Mouse (Mus musculus): Measurements from ENCODE around the gene Asic2. TPM values are rescaled to one million over a fixed set of nuclear protein-coding genes. Genes with fewer than 3 reads are reported as not detected.

The Asic2 gene
- polyA plus RNA-seq, 1 experiment: not detected

- no peak overlapping the region for H3K27ac ChIP-seq (replicated peaks; ENCODE audit: low read depth, low read length)
- no peaks in the 10 kb centered on the region for H3K4me1 ChIP-seq (ENCODE audit: control insufficient read depth, insufficient read depth, insufficient read length, low read length)
- H3K4me3 ChIP-seq (ENCODE audit: insufficient read depth, low read depth, low read length): no peak overlapping the region
These were observed 151.7 kb downstream of the Asic2 start for GRCm38 (mm10) chr11:81816531-81816930.

GRCm38 (mm10) chr11:81814816-81815215 is 153.4 kb downstream of the Asic2 start:
- H3K4me3 ChIP-seq (ENCODE audit: insufficient read depth, low read depth, low read length): no peak overlapping the region
- H3K4me1 ChIP-seq (ENCODE audit: control insufficient read depth, insufficient read depth, insufficient read length, low read length): no peaks in the 10 kb centered on the region

GRCm38 (mm10) chr11:81806905-81807659 is 161.2 kb downstream of the Asic2 start:
- H3K4me1 ChIP-seq (ENCODE audit: control insufficient read depth, insufficient read depth, insufficient read length, low read length): no peaks in the 10 kb centered on the region
- no peak overlapping the region for H3K4me3 ChIP-seq (ENCODE audit: insufficient read depth, low read depth, low read length)
- H3K27ac ChIP-seq (replicated peaks; ENCODE audit: low read depth, low read length): no peak overlapping the region

More at GRCm38 (mm10) chr11:81814816-81815215, 153.4 kb downstream of the Asic2 start:
- H3K27ac ChIP-seq (replicated peaks; ENCODE audit: low read depth, low read length): no peak overlapping the region

GRCm38 (mm10) chr11:81803544-81803943 is 164.7 kb downstream of the Asic2 start:
- no peak overlapping the region for H3K4me3 ChIP-seq (ENCODE audit: insufficient read depth, low read depth, low read length)
- H3K27ac ChIP-seq (replicated peaks; ENCODE audit: low read depth, low read length): no peak overlapping the region
- H3K4me1 ChIP-seq (ENCODE audit: control insufficient read depth, insufficient read depth, insufficient read length, low read length): no peaks in the 10 kb centered on the region

- Histone ChIP-seq H3K4me1 (ENCODE audit: control insufficient read depth, insufficient read depth, insufficient read length, low read length) (no peaks in the 10 kb centered on the region), H3K4me3 (ENCODE audit: insufficient read depth, low read depth, low read length) (no peak overlapping the region), H3K27ac (replicated peaks; ENCODE audit: low read depth, low read length) (no peak overlapping the region)
These were observed 165.6 kb downstream of the Asic2 start for GRCm38 (mm10) chr11:81802614-81803013.

GRCm38 (mm10) chr11:81800899-81801298 is 167.4 kb downstream of the Asic2 start:
- H3K27ac ChIP-seq (replicated peaks; ENCODE audit: low read depth, low read length): no peak overlapping the region
- no peak overlapping the region for H3K4me3 ChIP-seq (ENCODE audit: insufficient read depth, low read depth, low read length)
- no peaks in the 10 kb centered on the region for H3K4me1 ChIP-seq (ENCODE audit: control insufficient read depth, insufficient read depth, insufficient read length, low read length)

GRCm38 (mm10) chr11:81793588-81793987 is 174.7 kb downstream of the Asic2 start:
- Histone ChIP-seq H3K4me1 (ENCODE audit: control insufficient read depth, insufficient read depth, insufficient read length, low read length) (no peaks in the 10 kb centered on the region), H3K4me3 (ENCODE audit: insufficient read depth, low read depth, low read length) (no peak overlapping the region), H3K27ac (replicated peaks; ENCODE audit: low read depth, low read length) (no peak overlapping the region)

- Histone ChIP-seq H3K4me1 (ENCODE audit: control insufficient read depth, insufficient read depth, insufficient read length, low read length) (no peaks in the 10 kb centered on the region), H3K4me3 (ENCODE audit: insufficient read depth, low read depth, low read length) (no peak overlapping the region), H3K27ac (replicated peaks; ENCODE audit: low read depth, low read length) (no peak overlapping the region)
These were observed 176.7 kb downstream of the Asic2 start for GRCm38 (mm10) chr11:81791579-81791978.

- Histone ChIP-seq H3K4me3 (ENCODE audit: insufficient read depth, low read depth, low read length) (no peak overlapping the region), H3K4me1 (ENCODE audit: control insufficient read depth, insufficient read depth, insufficient read length, low read length) (no peaks in the 10 kb centered on the region), H3K27ac (replicated peaks; ENCODE audit: low read depth, low read length) (no peak overlapping the region)
These were observed 187.7 kb downstream of the Asic2 start for GRCm38 (mm10) chr11:81780596-81780995.

- H3K4me1 ChIP-seq (ENCODE audit: control insufficient read depth, insufficient read depth, insufficient read length, low read length): no peaks in the 10 kb centered on the region
- H3K27ac ChIP-seq (replicated peaks; ENCODE audit: low read depth, low read length): no peak overlapping the region
- H3K4me3 ChIP-seq (ENCODE audit: insufficient read depth, low read depth, low read length): no peak overlapping the region
These were observed 188.4 kb downstream of the Asic2 start for GRCm38 (mm10) chr11:81779881-81780280.

GRCm38 (mm10) chr11:81771195-81771895 is 196.9 kb downstream of the Asic2 start:
- H3K27ac ChIP-seq (replicated peaks; ENCODE audit: low read depth, low read length): no peak overlapping the region
- H3K4me1 ChIP-seq (ENCODE audit: control insufficient read depth, insufficient read depth, insufficient read length, low read length): no peaks in the 10 kb centered on the region
- no peak overlapping the region for H3K4me3 ChIP-seq (ENCODE audit: insufficient read depth, low read depth, low read length)

GRCm38 (mm10) chr11:81769691-81770260 is 198.5 kb downstream of the Asic2 start:
- no peaks in the 10 kb centered on the region for H3K4me1 ChIP-seq (ENCODE audit: control insufficient read depth, insufficient read depth, insufficient read length, low read length)
- no peak overlapping the region for H3K27ac ChIP-seq (replicated peaks; ENCODE audit: low read depth, low read length)
- H3K4me3 ChIP-seq (ENCODE audit: insufficient read depth, low read depth, low read length): no peak overlapping the region

- H3K4me1 ChIP-seq (ENCODE audit: control insufficient read depth, insufficient read depth, insufficient read length, low read length): no peaks in the 10 kb centered on the region
- H3K4me3 ChIP-seq (ENCODE audit: insufficient read depth, low read depth, low read length): no peak overlapping the region
- H3K27ac ChIP-seq (replicated peaks; ENCODE audit: low read depth, low read length): no peak overlapping the region
These were observed 200.0 kb downstream of the Asic2 start for GRCm38 (mm10) chr11:81768305-81768704.

GRCm38 (mm10) chr11:81767781-81768180 is 200.5 kb downstream of the Asic2 start:
- no peaks in the 10 kb centered on the region for H3K4me1 ChIP-seq (ENCODE audit: control insufficient read depth, insufficient read depth, insufficient read length, low read length)
- no peak overlapping the region for H3K27ac ChIP-seq (replicated peaks; ENCODE audit: low read depth, low read length)
- H3K4me3 ChIP-seq (ENCODE audit: insufficient read depth, low read depth, low read length): no peak overlapping the region

GRCm38 (mm10) chr11:81765288-81765687 is 203.0 kb downstream of the Asic2 start:
- no peaks in the 10 kb centered on the region for H3K4me1 ChIP-seq (ENCODE audit: control insufficient read depth, insufficient read depth, insufficient read length, low read length)
- no peak overlapping the region for H3K4me3 ChIP-seq (ENCODE audit: insufficient read depth, low read depth, low read length)
- H3K27ac ChIP-seq (replicated peaks; ENCODE audit: low read depth, low read length): no peak overlapping the region

Measured in brown adipose tissue, adult 24 weeks (tissue).